Mouse (Mus musculus): Measurements from ENCODE around the gene Chrm3. TPM values are rescaled to one million over a fixed set of nuclear protein-coding genes. Genes with fewer than 3 reads are reported as not detected.

Chrm3 gene
- total and polyA plus RNA-seq, 2 experiments from 2014 or later, result 3.5 to 36.0 TPM

- no peak for ATAC-seq
- no peaks in the 10 kb centered on the region for H3K4me1 ChIP-seq (ENCODE audit: insufficient read depth, low read length)
- H3K27ac ChIP-seq, result no peak overlapping the region
- H3K9ac ChIP-seq (replicated peaks; ENCODE audit: low read length), result no peak overlapping the region
- no peak overlapping the region for H3K4me2 ChIP-seq (ENCODE audit: low read depth, low read length)
- WGBS, result 79% methylated on average over 6 of the region's 6 CpGs
- no peaks in the 10 kb centered on the region for H3K36me3 ChIP-seq (ENCODE audit: insufficient read depth, low read length)
- H3K27me3 ChIP-seq (ENCODE audit: insufficient read depth, low read length), result no peaks in the 10 kb centered on the region
- no peaks in the 10 kb centered on the region for H3K9me3 ChIP-seq (ENCODE audit: low read length)
- no peak overlapping the region for H3K4me3 ChIP-seq (ENCODE audit: low read length)
- DNase-seq (ENCODE audit: low spot score), result no peak
- TF ChIP-seq CTCF (IDR thresholded peaks at IDR 0.05; ENCODE audit: low read depth), result no peak
Measured at GRCm38 (mm10) chr13:10199206-10199956, 161.3 kb downstream of the Chrm3 start.

- no peak overlapping the region for H3K4me2 ChIP-seq (ENCODE audit: low read depth, low read length)
- no peak overlapping the region for H3K9ac ChIP-seq (replicated peaks; ENCODE audit: low read length)
- H3K9me3 ChIP-seq (ENCODE audit: low read length), result no peaks in the 10 kb centered on the region
- no peak overlapping the region for H3K4me3 ChIP-seq (ENCODE audit: low read length)
- TF ChIP-seq CTCF (IDR thresholded peaks at IDR 0.05; ENCODE audit: low read depth), result no peak
- no peaks in the 10 kb centered on the region for H3K4me1 ChIP-seq (ENCODE audit: insufficient read depth, low read length)
- WGBS, result 60% methylated on average over 2 of the region's 2 CpGs
- no peak for DNase-seq (ENCODE audit: low spot score)
- no peak overlapping the region for H3K27ac ChIP-seq
- ATAC-seq, result no peak
- H3K36me3 ChIP-seq (ENCODE audit: insufficient read depth, low read length), result no peaks in the 10 kb centered on the region
- no peaks in the 10 kb centered on the region for H3K27me3 ChIP-seq (ENCODE audit: insufficient read depth, low read length)
Measured at GRCm38 (mm10) chr13:10189829-10190228, 170.8 kb downstream of the Chrm3 start.

- 85% methylated on average over 3 of the region's 3 CpGs for WGBS
- Histone ChIP-seq H3K36me3 (ENCODE audit: insufficient read depth, low read length) (no peaks in the 10 kb centered on the region), H3K9me3 (ENCODE audit: low read length) (no peaks in the 10 kb centered on the region), H3K27me3 (ENCODE audit: insufficient read depth, low read length) (no peaks in the 10 kb centered on the region), H3K27ac (no peak overlapping the region), H3K9ac (replicated peaks; ENCODE audit: low read length) (no peak overlapping the region), H3K4me3 (ENCODE audit: low read length) (no peak overlapping the region), H3K4me2 (ENCODE audit: low read depth, low read length) (no peak overlapping the region), H3K4me1 (ENCODE audit: insufficient read depth, low read length) (no peaks in the 10 kb centered on the region)
- DNase-seq (ENCODE audit: low spot score) (no peak), ATAC-seq (no peak)
- TF ChIP-seq CTCF (IDR thresholded peaks at IDR 0.05; ENCODE audit: low read depth), result no peak
Measured at GRCm38 (mm10) chr13:10187926-10188325, 172.7 kb downstream of the Chrm3 start.

- WGBS, result 94% methylated on average over 4 of the region's 4 CpGs
- Histone ChIP-seq H3K9me3 (ENCODE audit: low read length) (no peaks in the 10 kb centered on the region), H3K36me3 (ENCODE audit: insufficient read depth, low read length) (no peaks in the 10 kb centered on the region), H3K4me1 (ENCODE audit: insufficient read depth, low read length) (no peaks in the 10 kb centered on the region), H3K4me2 (ENCODE audit: low read depth, low read length) (no peak overlapping the region), H3K9ac (replicated peaks; ENCODE audit: low read length) (no peak overlapping the region), H3K27ac (no peak overlapping the region), H3K27me3 (ENCODE audit: insufficient read depth, low read length) (no peaks in the 10 kb centered on the region), H3K4me3 (ENCODE audit: low read length) (no peak overlapping the region)
- no peak for TF ChIP-seq CTCF (IDR thresholded peaks at IDR 0.05; ENCODE audit: low read depth)
- ATAC-seq, result no peak
- no peak for DNase-seq (ENCODE audit: low spot score)
Measured at GRCm38 (mm10) chr13:10183837-10184236, 176.8 kb downstream of the Chrm3 start.

GRCm38 (mm10) chr13:10182756-10183155 is 177.9 kb downstream of the Chrm3 start:
- Histone ChIP-seq H3K9me3 (ENCODE audit: low read length) (no peaks in the 10 kb centered on the region), H3K36me3 (ENCODE audit: insufficient read depth, low read length) (no peaks in the 10 kb centered on the region), H3K9ac (replicated peaks; ENCODE audit: low read length) (no peak overlapping the region), H3K4me1 (ENCODE audit: insufficient read depth, low read length) (no peaks in the 10 kb centered on the region), H3K27me3 (ENCODE audit: insufficient read depth, low read length) (no peaks in the 10 kb centered on the region), H3K4me2 (ENCODE audit: low read depth, low read length) (no peak overlapping the region), H3K27ac (no peak overlapping the region), H3K4me3 (ENCODE audit: low read length) (no peak overlapping the region)
- DNase-seq (ENCODE audit: low spot score) (no peak), ATAC-seq (no peak)
- TF ChIP-seq CTCF (IDR thresholded peaks at IDR 0.05; ENCODE audit: low read depth), result no peak
- WGBS, result 82% methylated on average over 2 of the region's 2 CpGs

- no peaks in the 10 kb centered on the region for H3K9me3 ChIP-seq (ENCODE audit: low read length)
- H3K36me3 ChIP-seq (ENCODE audit: insufficient read depth, low read length), result no peaks in the 10 kb centered on the region
- no peaks in the 10 kb centered on the region for H3K27me3 ChIP-seq (ENCODE audit: insufficient read depth, low read length)
- no peak overlapping the region for H3K9ac ChIP-seq (replicated peaks; ENCODE audit: low read length)
- H3K4me1 ChIP-seq (ENCODE audit: insufficient read depth, low read length), result no peaks in the 10 kb centered on the region
- no peak overlapping the region for H3K4me2 ChIP-seq (ENCODE audit: low read depth, low read length)
- H3K4me3 ChIP-seq (ENCODE audit: low read length), result no peak overlapping the region
- TF ChIP-seq CTCF (IDR thresholded peaks at IDR 0.05; ENCODE audit: low read depth), result no peak
- 91% methylated on average over 2 of the region's 2 CpGs for WGBS
- no peak for DNase-seq (ENCODE audit: low spot score)
- no peak overlapping the region for H3K27ac ChIP-seq
- no peak for ATAC-seq
Measured at GRCm38 (mm10) chr13:10170529-10170928, 190.1 kb downstream of the Chrm3 start.

GRCm38 (mm10) chr13:10163354-10163753 is 197.3 kb downstream of the Chrm3 start:
- ATAC-seq, result no peak
- no peak overlapping the region for H3K9ac ChIP-seq (replicated peaks; ENCODE audit: low read length)

More at GRCm38 (mm10) chr13:10163354-10163753, 197.3 kb downstream of the Chrm3 start:
- TF ChIP-seq CTCF (IDR thresholded peaks at IDR 0.05; ENCODE audit: low read depth), result no peak
- Histone ChIP-seq H3K4me2 (ENCODE audit: low read depth, low read length) (no peak overlapping the region), H3K4me3 (ENCODE audit: low read length) (no peak overlapping the region), H3K27me3 (ENCODE audit: insufficient read depth, low read length) (no peaks in the 10 kb centered on the region), H3K36me3 (ENCODE audit: insufficient read depth, low read length) (no peaks in the 10 kb centered on the region), H3K27ac (no peak overlapping the region), H3K9me3 (ENCODE audit: low read length) (no peaks in the 10 kb centered on the region), H3K4me1 (ENCODE audit: insufficient read depth, low read length) (no peaks in the 10 kb centered on the region)
- no peak for DNase-seq (ENCODE audit: low spot score)
